Mouse (Mus musculus): ENCODE measurements at regions not wholly inside any gene's neighbourhood (a gene's known extent, or its start where the extent isn't known, plus 50 kb on each side); places are given as distances from the start of the nearest gene placed in this dataset.

DNA sequence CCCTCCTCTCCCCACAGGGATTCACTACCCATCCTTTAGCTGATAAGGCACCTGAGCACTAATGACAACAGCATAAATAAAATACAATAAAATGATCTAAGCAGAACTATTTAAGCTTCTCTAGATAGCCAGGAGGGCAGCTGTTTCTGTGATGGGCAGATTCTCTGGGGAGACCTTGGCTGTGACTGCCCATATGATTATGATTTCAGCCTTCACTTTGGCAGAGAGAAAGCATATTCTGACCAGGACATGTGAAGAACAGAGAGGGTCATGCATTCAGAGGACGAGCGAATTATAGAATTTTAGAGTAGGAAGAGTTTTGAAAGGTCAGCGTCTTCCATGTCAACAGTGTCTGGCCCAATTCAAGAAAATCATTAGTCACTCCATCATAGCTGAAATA, 1759.6 kb upstream of the G6pd2 start:
- ATAC-seq, result no peak
- no peak for TF ChIP-seq CTCF (IDR thresholded peaks at IDR 0.05)
- H3K27me3 ChIP-seq, result no peaks in the 10 kb centered on the region
- ChIA-PET CTCF (no interaction called here), POLR2A (no interaction called here)
- DNase-seq (ENCODE audit: low read depth, low spot score), result no peak
- in situ Hi-C loops (cut with MboI; ENCODE audit: low pct_unique_long_range_greater_than_20kb), result no loop called here

GRCm38 (mm10) chr5:60061178-60061577, 1747.4 kb upstream of the G6pd2 start:
- no peak for TF ChIP-seq CTCF (IDR thresholded peaks at IDR 0.05)
- ChIA-PET POLR2A (no interaction called here), CTCF (no interaction called here)
- DNase-seq (ENCODE audit: low read depth, low spot score), result no peak
- no peak for ATAC-seq
- in situ Hi-C loops (cut with MboI; ENCODE audit: low pct_unique_long_range_greater_than_20kb), result no loop called here
- peaks cover 4% of the 10 kb centered on the region for H3K27me3 ChIP-seq

Measured in Patski (cell line).